Mouse (Mus musculus) spleen, postnatal 4 days (tissue): ENCODE results near the gene Eml1.
A peak's percentile ranks its signal among the peaks of the same experiment; 100 is the strongest.

ENCODE experiments used
- DNase-seq, 2 experiments: peaks; one replicate each; pipeline ENCODE4 v3.0.0; 2022; ENCODE audit warnings: low spot score in 2 of 2

Gene Eml1

GRCm38 (mm10) chr12:108370596-108371428 is at the start of gene Eml1:
Eml1 (plus strand) TSS chr12:108370957.
- no peak for DNase-seq

DNA sequence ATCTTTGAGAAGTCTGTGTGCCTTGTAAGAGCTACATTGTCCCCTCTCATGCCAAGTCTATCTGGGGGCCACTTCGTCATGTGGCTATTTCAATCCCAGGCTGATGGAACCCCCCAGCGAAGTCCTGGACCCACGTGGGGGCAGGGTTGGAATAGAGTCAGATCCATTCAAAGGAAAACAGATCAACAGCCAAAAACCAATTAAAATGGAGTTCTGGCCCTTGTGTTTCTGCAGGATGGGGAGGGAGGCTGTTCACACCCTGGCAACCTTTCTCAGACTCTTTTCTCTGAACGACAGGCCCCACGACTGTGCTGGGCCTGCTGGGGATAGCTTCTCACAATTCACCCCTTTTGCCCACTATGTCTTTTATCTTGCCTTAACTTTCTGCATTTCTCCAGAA is 44.4 kb upstream of the Eml1 start:
- no peak for DNase-seq

- DNase-seq: no peak
Measured at GRCm38 (mm10) chr12:108327889-108328491, 42.8 kb upstream of the Eml1 start.

DNA sequence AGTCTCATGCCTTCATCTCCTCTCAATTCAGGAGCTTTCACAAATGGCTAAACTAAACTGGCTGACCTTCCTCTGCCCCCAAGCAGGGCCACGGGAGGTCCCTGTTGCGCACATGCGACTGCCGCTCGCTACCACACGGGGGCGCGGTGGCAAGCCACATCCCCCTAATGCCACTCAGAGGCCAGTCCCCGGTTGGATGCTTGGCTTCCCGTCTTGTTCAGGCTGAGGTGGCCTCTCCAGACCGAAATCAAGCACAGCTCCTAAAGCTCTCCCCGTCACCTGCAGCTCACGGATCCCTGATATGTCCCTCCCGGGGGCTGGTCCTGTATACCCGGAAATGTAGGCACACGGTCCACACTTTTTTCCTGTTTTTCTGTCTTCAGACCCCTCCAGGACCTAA is 37.7 kb upstream of the Eml1 start:
- DNase-seq: peak; percentile 67 to 85

DNA sequence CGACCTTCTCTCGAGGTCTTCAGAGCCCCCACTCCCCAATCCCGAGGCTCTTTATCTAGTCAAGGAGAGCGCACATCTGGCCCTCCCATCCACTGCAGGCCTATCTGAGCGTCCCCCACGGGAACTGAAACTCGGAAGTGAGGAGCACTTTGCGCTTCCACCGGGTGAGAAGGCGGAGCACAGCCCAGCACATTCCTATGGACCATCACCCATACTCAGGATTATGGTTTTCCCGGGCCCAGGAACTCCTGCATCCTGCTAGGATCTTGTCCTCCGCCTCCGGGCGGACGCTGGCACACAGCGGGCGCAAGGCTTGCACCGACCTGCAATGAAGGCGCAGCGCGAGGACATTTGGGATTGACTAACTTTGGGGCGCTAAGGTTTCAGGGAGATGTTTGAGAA is 37.3 kb upstream of the Eml1 start:
- no peak for DNase-seq

GRCm38 (mm10) chr12:108333895-108334445 is 36.8 kb upstream of the Eml1 start, which contains the start of gene Cyp46a1:
Cyp46a1 (plus strand) TSS chr12:108334381.
- peak; percentile 88 to 93 for DNase-seq

GRCm38 (mm10) chr12:108334529-108334928 is 36.2 kb upstream of the Eml1 start:
- DNase-seq: no peak

GRCm38 (mm10) chr12:108338572-108339190 is 32.1 kb upstream of the Eml1 start:
- no peak for DNase-seq

DNA sequence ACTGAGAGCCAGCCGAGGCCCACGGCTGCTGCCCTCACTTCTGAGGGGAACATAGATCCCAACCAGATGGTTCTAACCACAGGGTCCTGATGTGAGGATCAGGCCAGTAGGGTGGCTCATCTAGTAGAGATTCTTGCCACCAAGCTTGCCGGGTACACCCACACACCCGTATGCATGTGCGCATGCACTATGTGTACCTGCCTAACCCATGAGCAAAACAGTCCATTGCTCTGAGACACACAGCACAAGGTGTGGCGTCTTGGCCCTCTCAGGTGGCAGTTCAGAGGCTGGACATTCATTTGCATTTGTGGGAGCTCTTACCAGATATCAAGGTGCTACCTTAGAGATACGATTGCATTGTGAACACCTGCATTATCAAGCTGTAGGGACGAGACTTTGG is 22.6 kb upstream of the Eml1 start:
- DNase-seq: no peak

- no peak for DNase-seq
Measured at GRCm38 (mm10) chr12:108349026-108349425, 21.7 kb upstream of the Eml1 start.

- no peak for DNase-seq
Measured at GRCm38 (mm10) chr12:108350931-108351330, 19.8 kb upstream of the Eml1 start.

GRCm38 (mm10) chr12:108352371-108353136 is 18.2 kb upstream of the Eml1 start:
- DNase-seq: no peak

DNA sequence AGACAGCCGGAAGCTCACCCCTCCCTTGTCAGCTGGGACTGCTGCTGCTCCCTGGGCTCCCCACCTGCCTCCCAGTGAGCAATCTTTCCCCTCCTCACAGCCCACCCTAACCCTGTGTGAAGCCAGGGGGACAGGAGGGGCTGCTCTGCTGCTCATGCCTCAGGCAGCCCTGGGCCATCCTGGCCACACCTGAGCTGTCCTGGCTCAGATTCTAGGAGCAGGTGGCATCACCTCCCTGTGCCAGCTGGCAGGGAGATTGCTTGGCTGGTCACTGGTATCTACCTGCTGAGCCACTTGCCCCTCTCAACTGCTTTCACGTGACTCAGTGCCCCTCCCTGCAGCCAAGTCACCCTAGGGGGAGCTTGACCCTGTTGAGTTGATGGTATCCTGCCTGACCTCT is 16.5 kb upstream of the Eml1 start:
- DNase-seq: no peak

GRCm38 (mm10) chr12:108355271-108355670 is 15.5 kb upstream of the Eml1 start:
- no peak for DNase-seq

- DNase-seq: no peak
Measured at GRCm38 (mm10) chr12:108355986-108356385, 14.8 kb upstream of the Eml1 start.

DNA sequence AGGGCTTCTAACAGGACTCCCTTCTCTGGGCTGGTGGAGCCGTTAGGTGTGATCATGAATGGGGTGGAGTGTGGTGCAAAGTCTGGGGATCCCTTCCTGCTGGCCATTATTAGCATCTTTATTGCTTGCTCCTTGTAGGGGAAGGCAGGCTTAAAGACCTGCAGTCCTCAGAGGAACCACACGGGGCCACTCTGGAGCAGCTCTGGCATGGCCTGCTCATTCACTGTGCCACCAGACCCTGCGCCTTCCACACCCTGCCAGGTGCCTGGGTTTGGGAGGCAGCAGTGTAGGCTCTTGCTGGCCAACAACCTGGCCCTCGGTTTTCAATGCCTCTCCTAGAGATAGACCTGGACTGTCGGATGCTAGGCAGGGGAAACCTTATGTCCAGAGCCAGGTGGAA is 7.0 kb upstream of the Eml1 start:
- DNase-seq: peak; percentile 39 to 73

DNA sequence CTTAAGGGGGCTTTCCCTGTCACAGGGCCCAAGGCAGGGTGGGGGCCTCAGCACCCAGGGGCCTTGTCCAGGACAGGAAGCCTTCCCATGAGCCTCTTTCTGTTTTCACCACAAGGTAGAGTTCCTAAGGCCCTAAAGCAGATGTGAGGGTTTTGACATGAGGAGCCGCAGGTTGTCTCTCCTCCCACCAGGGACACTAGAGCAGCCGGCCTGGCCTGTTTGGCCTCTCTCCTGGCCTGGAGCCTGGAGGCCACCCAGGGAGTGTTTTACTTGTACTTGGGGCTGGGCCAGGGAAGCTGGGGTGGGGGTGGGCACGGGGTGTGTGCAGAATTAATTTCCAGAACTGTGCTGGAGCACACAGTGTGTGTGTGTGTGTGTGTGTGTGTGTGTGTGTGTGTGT is 5.4 kb upstream of the Eml1 start:
- DNase-seq: no peak

DNA sequence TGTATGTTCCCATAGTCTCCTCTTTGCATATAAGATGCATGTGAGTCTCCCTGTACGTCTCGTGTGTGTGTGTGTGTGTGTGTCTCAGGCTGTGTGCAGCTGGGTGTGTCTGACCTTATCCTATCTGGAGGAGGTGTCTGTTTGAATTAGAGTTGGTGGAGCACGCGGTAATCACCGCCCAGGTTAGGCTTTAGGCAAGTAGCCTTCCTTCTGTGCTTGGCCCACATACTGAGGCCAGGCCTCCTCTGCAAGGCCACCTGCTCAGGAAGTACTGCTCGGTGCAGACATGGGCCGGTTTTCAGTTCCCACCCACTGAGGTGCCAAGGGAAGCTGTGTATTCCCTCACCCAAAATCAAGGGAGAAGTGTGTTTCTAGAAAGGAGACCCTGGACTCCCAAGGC is 4.9 kb upstream of the Eml1 start:
- DNase-seq: no peak

DNA sequence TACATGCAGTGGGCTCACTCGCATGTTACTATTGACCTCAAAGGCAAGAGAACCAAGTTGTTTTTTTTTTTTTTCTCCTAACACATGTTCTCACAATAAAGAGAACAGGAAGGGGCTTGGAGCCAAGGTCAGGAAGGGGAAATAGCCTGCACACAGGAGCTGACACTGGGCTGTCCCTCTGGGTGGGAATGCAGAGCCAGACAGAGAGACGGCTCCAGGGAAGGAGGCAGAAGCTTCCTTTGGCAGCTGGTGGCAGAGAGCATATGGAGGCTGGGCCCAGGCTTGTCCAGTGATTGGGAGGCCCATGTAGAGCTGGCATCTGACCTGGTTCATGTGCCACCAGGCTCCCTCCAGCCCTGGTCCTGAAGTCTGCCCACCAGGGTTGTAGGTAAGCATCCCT is 2.8 kb upstream of the Eml1 start:
- no peak for DNase-seq

- DNase-seq: no peak
Measured at GRCm38 (mm10) chr12:108368921-108369320, 1.8 kb upstream of the Eml1 start.

DNA sequence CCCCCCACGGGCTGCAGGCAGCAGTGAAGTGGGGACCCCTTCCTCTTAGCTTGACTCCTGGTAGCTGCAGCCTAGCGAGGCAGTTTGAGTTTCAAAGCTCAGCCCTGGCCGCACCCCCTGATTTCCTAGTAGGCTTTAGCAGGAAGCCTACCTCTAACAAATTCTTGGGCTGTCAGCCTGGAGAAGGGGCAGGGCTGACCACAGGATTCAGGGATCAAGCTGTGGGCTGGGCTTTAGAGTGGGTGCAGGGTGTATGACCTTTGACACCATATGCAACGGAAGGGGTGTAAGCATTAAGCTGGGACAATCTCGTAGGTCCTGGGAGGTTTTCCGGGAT is 640 bp downstream of the Eml1 start:
- no peak for DNase-seq

GRCm38 (mm10) chr12:108372241-108372640 is 1.5 kb downstream of the Eml1 start:
- no peak for DNase-seq
